Mouse (Mus musculus) kidney, adult 2 months (tissue): ENCODE measurements at regions not wholly inside any gene's neighbourhood (a gene's known extent, or its start where the extent isn't known, plus 50 kb on each side); places are given as distances from the start of the nearest gene placed in this dataset.

Source experiments
- CTCF ChIP-seq: fragments of 200-500 bp; conservative IDR thresholded peaks from 2 replicates; pipeline ENCODE4 v1.5.1; 2011; ENCODE audit warnings: low read depth, mild to moderate bottlenecking, control low read depth, low read length, moderate library complexity, mixed read lengths; ENCODE audit not compliant: insufficient read depth, insufficient read length
- POLR2A ChIP-seq: fragments of 200-500 bp; IDR thresholded peaks from one replicate; pipeline ENCODE4 v1.6.1; 2011; ENCODE audit warnings: low read depth, low read length, control low read depth

DNA sequence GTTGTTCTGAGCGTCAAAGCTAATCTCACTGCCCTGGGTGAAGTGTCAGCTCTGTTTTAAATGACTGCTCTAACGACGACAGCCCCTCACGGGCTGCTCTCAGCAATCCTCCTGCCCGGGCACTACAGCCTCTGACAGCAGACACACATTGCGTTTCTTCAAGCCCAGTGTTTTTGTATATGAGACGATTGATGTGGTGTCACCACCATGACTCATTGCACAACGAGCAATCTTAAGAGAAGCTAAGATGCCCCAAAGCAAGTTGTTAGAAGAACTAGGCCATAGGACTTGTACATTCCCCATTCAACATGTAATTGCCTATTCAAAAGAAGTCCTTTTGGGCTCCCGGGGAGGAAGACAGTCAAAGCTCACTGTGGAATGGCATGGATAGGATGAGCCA, 81.3 kb upstream of the Btg1 start:
- TF ChIP-seq CTCF (no peak), POLR2A (no peak)
